Mouse (Mus musculus): ENCODE data around the gene Mrps21. TPM values are rescaled to one million over a fixed set of nuclear protein-coding genes. Genes with fewer than 3 reads are reported as not detected.
A peak's percentile ranks its signal among the peaks of the same experiment; 100 is the strongest.

Mrps21 gene
- polyA plus RNA-seq, 1 experiment from 2014 or later = 354 TPM

DNA sequence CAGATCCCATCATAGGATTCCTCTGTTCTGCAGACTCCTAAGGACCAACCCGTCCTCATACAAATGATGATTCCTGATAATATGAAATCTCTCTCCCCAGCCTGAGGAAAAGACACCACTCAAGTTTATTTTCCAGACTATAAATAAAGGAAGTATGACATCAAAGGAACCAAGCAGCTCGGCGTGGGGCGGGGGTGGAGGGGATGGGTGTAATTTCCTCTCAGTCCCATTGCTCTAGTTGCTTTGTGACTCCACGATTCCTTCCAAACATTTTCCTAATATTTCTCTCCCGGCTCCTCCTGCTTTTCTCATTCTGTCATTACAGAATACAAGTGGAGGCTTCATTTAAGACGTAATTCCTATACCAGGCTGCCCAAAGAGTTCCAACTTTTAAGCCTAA is 21.8 kb upstream of the Mrps21 start:
- TF ChIP-seq CTCF (IDR thresholded peaks at IDR 0.05) = no peak
- ChIA-PET POLR2A (interaction anchor here (0.7 to 2.9 kb wide), 3 partner anchors 11 to 393 kb away, joined by 3 to 16 read pairs (median 5); partner anchors contain the start of genes Car14 and Ciart), CTCF (interaction anchor here (1.5 to 1.6 kb wide), 2 partner anchors 8 to 10 kb away, joined by 4 to 8 read pairs; no protein-coding TSS in a partner anchor)
- no peak for ATAC-seq
- no peak for DNase-seq (ENCODE audit: low read depth, low spot score)
- in situ Hi-C loops (cut with MboI; ENCODE audit: low pct_unique_long_range_greater_than_20kb) = no loop called here
- H3K27me3 ChIP-seq = no peaks in the 10 kb centered on the region

DNA sequence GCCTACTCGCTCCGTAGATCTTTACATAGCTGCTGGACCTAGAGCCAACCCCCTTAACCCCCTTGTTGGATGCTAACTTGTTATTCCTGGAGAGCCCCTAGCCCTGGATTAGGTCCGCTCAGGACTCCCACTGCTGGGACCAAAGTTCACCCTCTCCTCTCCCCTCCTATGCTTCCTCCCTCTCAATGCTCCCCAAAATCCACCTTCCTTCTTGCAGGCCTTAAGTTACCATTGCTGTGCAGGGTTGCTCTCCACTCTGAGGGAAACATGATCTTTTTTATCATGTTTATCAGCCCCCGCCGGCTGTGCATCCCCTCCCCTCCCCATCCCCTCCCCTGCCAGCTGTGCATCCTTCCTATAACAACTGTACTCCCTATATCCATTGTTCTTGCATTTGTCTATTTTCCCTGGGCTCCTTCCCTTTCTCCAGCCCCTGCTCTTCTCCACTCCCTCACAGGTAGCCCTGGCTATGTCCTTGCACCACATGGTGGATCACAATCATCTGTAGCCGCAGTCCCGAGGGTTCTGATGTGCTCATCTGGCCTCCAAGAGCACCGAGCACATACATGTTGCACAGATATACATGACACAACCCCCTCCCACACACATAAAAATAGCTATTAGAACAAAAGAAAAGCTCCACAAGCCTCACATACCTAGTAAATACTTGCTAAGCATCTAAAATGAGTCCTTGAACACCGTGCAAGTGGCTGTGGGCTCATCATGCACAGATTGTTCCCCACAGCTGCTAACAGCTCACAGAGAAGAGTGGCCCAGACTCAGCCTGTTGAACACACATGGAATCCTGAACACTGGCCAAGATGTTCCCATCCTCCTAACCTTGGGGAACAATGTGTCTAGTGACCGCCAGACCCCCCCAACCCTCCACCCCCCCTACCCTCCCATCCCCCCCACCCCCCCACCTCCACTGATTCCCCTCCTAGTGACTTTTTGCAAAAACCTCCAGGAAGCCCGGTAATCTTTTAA is 21.0 kb upstream of the Mrps21 start:
- POLR2A ChIA-PET = interaction anchor here (0.7 to 2.9 kb wide), 3 partner anchors 11 to 394 kb away, joined by 3 to 16 read pairs (median 5); partner anchors contain the start of genes Car14 and Ciart
- TF ChIP-seq CTCF (IDR thresholded peaks at IDR 0.05) = no peak
- no peak for DNase-seq (ENCODE audit: low read depth, low spot score)

DNA sequence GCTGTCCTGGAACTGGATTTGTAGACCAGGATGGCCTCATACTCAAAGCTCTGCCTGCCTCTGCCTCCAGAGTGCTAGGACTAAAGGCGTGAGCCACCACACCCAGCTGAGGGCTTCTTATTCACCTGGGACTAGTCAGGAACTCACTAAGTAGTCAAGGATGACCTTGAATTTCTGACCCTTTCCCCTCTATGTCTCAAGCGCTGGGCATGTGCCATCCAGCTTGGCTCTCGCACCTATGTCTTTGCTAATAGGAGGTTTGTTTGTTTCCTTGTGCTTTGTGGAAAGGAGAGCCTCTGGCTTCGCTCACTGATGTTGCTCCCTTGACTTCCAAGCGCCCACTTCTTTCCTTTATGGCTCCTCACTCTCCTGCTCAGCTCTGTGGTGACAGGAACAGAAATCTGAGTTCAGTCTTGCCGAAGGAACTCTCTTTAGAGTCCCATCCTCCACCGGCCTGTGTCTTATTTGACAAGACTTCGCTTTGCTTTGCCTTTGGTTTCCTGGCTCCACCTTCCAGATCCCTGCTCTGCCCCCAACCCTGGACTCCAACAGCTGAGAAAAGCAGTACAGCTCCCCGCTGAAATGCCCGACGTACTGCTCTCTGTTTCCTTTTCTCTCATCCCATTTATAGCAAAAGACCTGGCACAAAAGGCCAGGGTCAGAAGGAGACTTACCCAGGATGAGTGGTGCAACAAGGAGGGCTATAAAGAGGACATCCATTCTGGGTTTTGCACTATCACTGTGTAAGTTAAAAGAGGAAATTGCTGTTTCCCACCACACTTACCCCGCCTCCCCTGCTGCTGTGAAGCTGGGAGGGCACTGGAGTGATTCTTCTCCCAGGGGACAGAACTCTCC is 20.1 kb upstream of the Mrps21 start, which contains the start of gene BC028528:
Gene BC028528 (minus strand): TSS at position 795 of the 855 bp plus-strand sequence.
- no peaks in the 10 kb centered on the region for H3K27me3 ChIP-seq
- TF ChIP-seq CTCF (IDR thresholded peaks at IDR 0.05) = no peak
- ChIA-PET CTCF (interaction anchor here (2.9 kb wide), 1 partner anchor 15 kb away, joined by 22 read pairs; the partner anchor contains the start of gene Car14), POLR2A (interaction anchor here (0.8 kb wide), 1 partner anchor 16 kb away, joined by 3 read pairs; no protein-coding TSS in a partner anchor)
- ATAC-seq = no peak
- in situ Hi-C loops (cut with MboI; ENCODE audit: low pct_unique_long_range_greater_than_20kb) = no loop called here
- DNase-seq (ENCODE audit: low read depth, low spot score) = no peak

More for the DNA sequence above, 21.0 kb upstream of the Mrps21 start:
- CTCF ChIA-PET = interaction anchor here (1.5 to 1.6 kb wide), 2 partner anchors 9 kb away, joined by 4 to 8 read pairs; no protein-coding TSS in a partner anchor
- ATAC-seq = no peak
- H3K27me3 ChIP-seq = no peaks in the 10 kb centered on the region
- in situ Hi-C loops (cut with MboI; ENCODE audit: low pct_unique_long_range_greater_than_20kb) = no loop called here

DNA sequence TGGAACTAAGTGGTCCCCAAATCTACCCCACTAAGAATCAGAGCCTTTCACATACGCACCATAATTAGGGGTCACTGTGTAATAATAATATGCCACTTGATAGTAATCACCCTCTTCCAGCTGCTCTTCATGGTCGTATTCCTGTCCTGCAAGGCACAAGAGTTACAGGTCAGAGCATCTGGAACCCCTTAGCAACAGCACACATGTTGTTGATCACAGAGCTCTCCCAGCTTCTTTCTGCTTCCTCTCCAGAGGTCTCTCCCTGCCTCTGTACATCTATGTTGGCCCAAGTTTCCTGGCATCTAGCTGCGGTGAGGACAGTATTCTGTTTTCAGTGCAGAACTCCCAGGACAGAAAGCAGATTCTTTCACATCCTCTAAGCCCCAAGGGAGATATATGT is 18.3 kb upstream of the Mrps21 start:
- in situ Hi-C loops (cut with MboI; ENCODE audit: low pct_unique_long_range_greater_than_20kb) = no loop called here
- no peaks in the 10 kb centered on the region for H3K27me3 ChIP-seq
- POLR2A ChIA-PET = interaction anchor here (0.6 to 1.5 kb wide), 2 partner anchors 18 to 706 kb away, joined by 3 to 6 read pairs; partner anchors contain the start of gene Mrps21
- ATAC-seq (no peak), DNase-seq (ENCODE audit: low read depth, low spot score) (no peak)
- no peak for TF ChIP-seq CTCF (IDR thresholded peaks at IDR 0.05)
- CTCF ChIA-PET = interaction anchor here (1.0 to 2.9 kb wide), 5 partner anchors 16 to 91 kb away, joined by 3 to 22 read pairs (median 4); partner anchors contain the start of gene Car14

DNA sequence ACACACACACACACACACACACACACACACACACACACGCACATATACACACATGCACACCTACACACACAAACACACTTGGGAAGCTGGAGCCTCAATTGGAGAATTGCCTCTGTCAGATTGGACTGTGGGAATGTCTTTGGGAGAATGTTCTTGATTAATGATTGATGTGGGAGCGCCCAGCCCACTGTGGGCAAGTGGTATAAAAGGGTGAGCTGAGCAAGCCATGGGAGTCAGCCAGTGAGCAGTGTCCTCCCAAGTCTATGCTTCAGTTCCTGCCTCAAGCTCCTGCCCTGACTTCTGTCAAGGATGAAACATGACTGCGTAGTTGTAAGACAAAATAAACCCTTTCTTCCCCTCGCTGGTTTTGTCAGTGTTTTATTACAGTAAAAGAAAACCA is 16.3 kb upstream of the Mrps21 start:
- TF ChIP-seq CTCF (IDR thresholded peaks at IDR 0.05) = no peak
- DNase-seq (ENCODE audit: low read depth, low spot score) = no peak
- ChIA-PET CTCF (interaction anchor here (0.9 to 1.5 kb wide), 4 partner anchors 13 to 19 kb away, joined by 3 to 16 read pairs (median 4); partner anchors contain the start of gene Mrps21), POLR2A (interaction anchor here (0.6 to 1.1 kb wide), 4 partner anchors 14 to 269 kb away, joined by 3 read pairs; no protein-coding TSS in a partner anchor)
- in situ Hi-C loops (cut with MboI; ENCODE audit: low pct_unique_long_range_greater_than_20kb) = no loop called here
- ATAC-seq = no peak
- H3K27me3 ChIP-seq = no peaks in the 10 kb centered on the region

DNA sequence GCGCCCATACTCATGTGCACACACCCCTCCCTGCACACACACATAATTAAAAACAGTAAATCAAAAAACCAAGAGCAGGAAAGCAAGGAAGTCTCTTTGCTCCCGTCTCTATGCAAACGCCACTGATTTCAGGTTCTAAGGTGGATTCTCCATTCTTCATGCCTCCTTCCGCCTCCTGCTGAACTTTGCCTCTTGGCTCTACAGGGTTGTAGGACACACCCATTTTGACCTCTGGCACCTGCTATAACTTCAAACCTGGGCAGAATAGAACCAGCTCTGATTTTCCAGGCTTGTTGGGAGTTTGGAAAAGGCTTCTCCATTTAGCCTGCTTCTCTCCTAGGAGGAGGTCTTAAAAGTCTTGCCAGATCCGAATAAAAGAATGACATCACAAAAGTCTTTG is 13.1 kb upstream of the Mrps21 start:
- no peak for DNase-seq (ENCODE audit: low read depth, low spot score)
- CTCF ChIA-PET = interaction anchor here (1.6 to 4.3 kb wide), 4 partner anchors 8 to 75 kb away, joined by 3 to 46 read pairs (median 14); partner anchors contain the start of genes Car14 and Mrps21
- H3K27me3 ChIP-seq = no peaks in the 10 kb centered on the region
- TF ChIP-seq CTCF (IDR thresholded peaks at IDR 0.05) = no peak
- POLR2A ChIA-PET = no interaction called here
- in situ Hi-C loops (cut with MboI; ENCODE audit: low pct_unique_long_range_greater_than_20kb) = loop anchor here (5.0 kb wide), 2 partner anchors 78 to 173 kb away; partner anchors contain the start of gene Vps45
- no peak for ATAC-seq

DNA sequence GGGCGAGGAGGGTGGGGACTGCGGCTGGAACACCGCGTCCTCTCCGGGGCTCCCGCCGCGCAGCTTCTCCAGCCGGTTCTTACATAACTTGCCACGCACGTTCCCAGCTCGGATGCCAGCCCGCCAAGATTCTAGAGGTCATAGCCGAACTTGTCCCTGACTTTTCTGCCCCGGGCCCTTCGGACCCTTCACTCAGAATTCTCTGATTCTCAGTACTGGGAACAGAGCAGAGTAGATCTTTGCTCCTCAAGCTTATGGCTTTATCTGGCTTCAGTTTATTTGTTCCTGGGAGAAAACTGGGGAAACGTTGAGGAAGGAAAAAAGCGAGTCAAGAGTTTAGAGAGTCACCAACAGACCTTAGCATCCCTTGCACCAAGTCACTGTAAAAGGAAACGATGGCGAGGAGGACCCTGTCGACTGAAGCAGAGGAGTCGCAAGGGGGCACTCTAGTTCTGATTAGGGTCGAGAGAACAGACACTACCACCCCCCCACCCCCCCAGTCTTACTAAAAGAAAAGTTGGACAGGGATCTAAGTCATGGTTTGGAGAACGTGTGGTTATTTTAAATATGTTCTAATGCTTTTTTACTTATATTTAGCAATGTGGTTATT is 11.6 kb upstream of the Mrps21 start:
- peak; percentile 55 for DNase-seq (ENCODE audit: low read depth, low spot score)
- CTCF ChIA-PET = interaction anchor here (0.9 to 4.3 kb wide), 6 partner anchors 10 to 82 kb away, joined by 3 to 46 read pairs (median 8); partner anchors contain the start of genes Car14 and Mrps21
- H3K27me3 ChIP-seq = no peaks in the 10 kb centered on the region
- in situ Hi-C loops (cut with MboI; ENCODE audit: low pct_unique_long_range_greater_than_20kb) = loop anchor here (5.0 kb wide), 2 partner anchors 79 to 174 kb away; partner anchors contain the start of gene Vps45
- no peak for TF ChIP-seq CTCF (IDR thresholded peaks at IDR 0.05)
- POLR2A ChIA-PET = interaction anchor here (0.9 to 2.6 kb wide), 7 partner anchors 10 to 25 kb away, joined by 3 to 10 read pairs (median 5); partner anchors contain the start of gene Aph1a
- ATAC-seq = peak; percentile 50

DNA sequence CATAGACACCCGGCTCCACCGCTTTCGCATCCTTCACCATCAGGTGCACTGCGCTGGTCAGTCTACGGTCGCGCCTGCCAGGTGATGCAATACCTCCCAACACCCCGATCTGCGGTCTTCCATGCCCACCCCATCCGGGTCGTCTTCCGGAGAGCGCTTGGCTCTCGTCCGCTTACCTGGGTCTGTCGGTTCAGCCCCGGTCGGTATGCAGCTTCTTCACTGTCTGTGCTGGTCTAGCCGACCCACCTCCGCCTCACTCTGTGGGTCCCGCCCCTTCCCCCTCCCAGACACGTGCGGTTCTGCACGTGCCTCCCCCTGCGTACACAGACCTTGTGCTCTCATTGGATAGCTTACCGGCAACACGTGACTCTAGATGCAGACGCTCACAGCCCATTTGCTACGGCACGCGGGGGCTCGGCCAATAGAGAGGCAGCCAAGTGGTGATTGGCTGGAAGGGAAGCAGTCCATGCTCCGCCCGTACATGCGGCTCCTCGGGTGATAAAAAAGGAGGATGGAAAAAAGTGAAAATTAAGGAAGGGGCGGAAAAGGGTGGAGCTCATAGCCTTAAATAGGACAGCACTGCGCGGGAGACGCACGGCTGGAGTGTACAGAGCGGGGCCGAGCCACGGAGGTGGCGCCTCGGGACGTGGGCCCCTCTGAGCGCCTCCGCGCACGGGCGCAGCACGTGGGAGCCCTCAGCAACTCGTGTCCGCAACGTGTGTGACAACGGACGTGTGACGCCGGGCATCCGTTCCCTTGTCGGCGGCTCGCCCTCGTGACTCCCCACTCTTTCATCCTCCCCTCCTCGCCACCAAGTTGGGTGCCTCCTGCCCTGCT is 10.9 kb upstream of the Mrps21 start, which contains the start of gene Ciart:
Gene Ciart (minus strand): TSS at position 273 of the 837 bp plus-strand sequence.
- H3K27me3 ChIP-seq = no peaks in the 10 kb centered on the region
- POLR2A ChIA-PET = interaction anchor here (0.9 to 2.6 kb wide), 7 partner anchors 10 to 25 kb away, joined by 3 to 10 read pairs (median 5); partner anchors contain the start of gene Aph1a
- CTCF ChIA-PET = interaction anchor here (0.9 to 4.3 kb wide), 7 partner anchors 10 to 83 kb away, joined by 3 to 46 read pairs (median 8); partner anchors contain the start of genes Car14 and Mrps21
- TF ChIP-seq CTCF (IDR thresholded peaks at IDR 0.05) = no peak
- peak; percentile 98 for DNase-seq (ENCODE audit: low read depth, low spot score)
- in situ Hi-C loops (cut with MboI; ENCODE audit: low pct_unique_long_range_greater_than_20kb) = loop anchor here (5.0 kb wide), 2 partner anchors 80 to 175 kb away; partner anchors contain the start of gene Vps45
- peak; percentile 95 for ATAC-seq

Data from Patski (cell line).